Mouse (Mus musculus) heart, embryonic 11.5 days (tissue): ENCODE data around the gene Sbk3. TPM values are rescaled to one million over a fixed set of nuclear protein-coding genes. Genes with fewer than 3 reads are reported as not detected.
A peak's percentile ranks its signal among the peaks of the same experiment; 100 is the strongest.

Experiments used
- ATAC-seq: fragments of 200-750 bp; cut with Nextera tagmentation; replicated peaks from 2 replicates; pipeline ENCODE4 v1.8.0; 2017; ENCODE audit warnings: moderate library complexity; ENCODE audit not compliant: insufficient number of reproducible peaks, low FRiP score, low TSS enrichment
- H3K27ac ChIP-seq: fragments of 300-500 bp; sonication (generic); 2 replicates; pipeline ENCODE4 v1.5.1; 2014; ENCODE audit warnings: mild to moderate bottlenecking, low read depth, low read length
- H3K27me3 ChIP-seq: fragments of 300-500 bp; sonication (generic); 2 replicates; pipeline ENCODE4 v1.6.1; 2014; ENCODE audit warnings: mild to moderate bottlenecking, low read length, mixed read lengths; ENCODE audit not compliant: control insufficient read depth, insufficient read depth
- H3K36me3 ChIP-seq: fragments of 300-500 bp; sonication (generic); 2 replicates; pipeline ENCODE4 v1.6.1; 2014; ENCODE audit warnings: mild to moderate bottlenecking, low read length, moderate library complexity, mixed read lengths; ENCODE audit not compliant: control insufficient read depth, insufficient read depth
- H3K4me1 ChIP-seq: fragments of 300-500 bp; sonication (generic); 2 replicates; pipeline ENCODE4 v1.6.1; 2014; ENCODE audit warnings: low read length; ENCODE audit not compliant: control insufficient read depth, insufficient read depth
- H3K4me2 ChIP-seq: fragments of 300-500 bp; sonication (generic); 2 replicates; pipeline ENCODE4 v1.6.1; 2014; ENCODE audit warnings: mild to moderate bottlenecking, moderate library complexity
- H3K4me3 ChIP-seq: fragments of 300-500 bp; sonication (generic); 2 replicates; pipeline ENCODE4 v1.5.1; 2014; ENCODE audit warnings: low read depth, low read length
- H3K9ac ChIP-seq: fragments of 300-500 bp; sonication (generic); 2 replicates; pipeline ENCODE4 v1.6.1; 2014; ENCODE audit warnings: mild to moderate bottlenecking, low read depth, low read length, moderate library complexity
- H3K9me3 ChIP-seq: fragments of 300-500 bp; sonication (generic); replicated peaks from 2 replicates; pipeline ENCODE4 v1.6.1; 2016; ENCODE audit warnings: low read length; ENCODE audit not compliant: control insufficient read depth
- WGBS: fragments of 180-500 bp; shearing (Covaris S2); extraction: QIAGEN DNeasy Blood & Tissue Kit; methylation state at CpG from one replicate; pipeline ENCODE4 v1.1.7; 2014; ENCODE audit not compliant: insufficient replicate concordance; 5-methylcytosine and 5-hydroxymethylcytosine counted together
- polyA plus RNA-seq: library from polyadenylated mRNA; unstranded; fragments of >200 nt; fragmentation: Nextera tagmentation; extraction: Ambion mirVana; gene quantifications from 2 replicates; pipeline ENCODE4 v1.2.1, GENCODE M21; 2014

The Sbk3 gene
- polyA plus RNA-seq, 1 experiment from 2014 or later, result 0.49 TPM

DNA sequence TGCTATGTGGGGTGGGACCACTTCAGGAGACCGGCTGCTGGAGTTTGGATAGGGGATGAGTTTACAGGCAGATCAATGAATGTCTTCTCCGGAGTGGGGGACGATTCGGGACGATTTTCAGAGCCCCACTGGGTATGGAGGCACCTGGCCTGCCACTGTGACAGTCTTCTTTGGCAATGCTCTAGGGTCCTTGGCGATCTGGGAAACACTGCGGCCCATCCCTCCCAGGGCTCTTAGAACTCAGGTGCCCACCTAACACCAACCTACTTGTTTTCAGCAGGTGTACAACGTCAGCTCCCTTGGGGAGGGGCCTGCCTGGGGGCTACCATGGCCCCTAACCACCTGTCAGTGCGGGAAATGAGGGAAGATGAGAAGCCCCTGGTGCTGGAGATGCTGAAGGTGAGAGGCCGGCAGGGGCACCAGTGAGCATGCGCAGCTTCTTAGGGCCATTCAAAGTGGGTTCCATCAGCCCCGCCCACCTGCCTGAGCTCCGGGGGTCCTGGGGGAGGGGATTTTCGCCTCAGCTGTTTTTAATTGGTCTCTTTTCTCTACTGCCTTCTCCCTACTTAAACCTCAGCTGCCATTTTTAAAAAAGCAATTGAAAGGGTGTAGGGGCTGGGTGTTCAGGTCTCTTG, 47.9 kb downstream of the Sbk3 start:
- Histone ChIP-seq H3K4me1 (peaks cover 45% of the 10 kb centered on the region), H3K27ac (peak overlapping the region; percentile 57; the same call in 1 of the 2 replicates), H3K9ac (peak overlapping the region; percentile 47), H3K36me3 (peaks cover 26% of the 10 kb centered on the region), H3K9me3 (no peaks in the 10 kb centered on the region), H3K4me2 (peak overlapping the region; percentile 76), H3K27me3 (no peaks in the 10 kb centered on the region), H3K4me3 (peak overlapping the region; percentile 39)
- peak; percentile 0; the same call in 1 of the 2 replicates for ATAC-seq
- WGBS, result under 1% methylated on average over 14 of the region's 14 CpGs

- H3K4me2 ChIP-seq, result peak overlapping the region; percentile 76
- H3K27ac ChIP-seq, result peak overlapping the region; percentile 57; the same call in 1 of the 2 replicates
- no peaks in the 10 kb centered on the region for H3K27me3 ChIP-seq
- peaks cover 29% of the 10 kb centered on the region for H3K36me3 ChIP-seq
- 0% methylated on average over 14 of the region's 14 CpGs for WGBS
- peaks cover 45% of the 10 kb centered on the region for H3K4me1 ChIP-seq
- ATAC-seq, result peak; percentile 20; the same call in 1 of the 2 replicates
- no peaks in the 10 kb centered on the region for H3K9me3 ChIP-seq
- H3K9ac ChIP-seq, result peak overlapping the region; percentile 47; the same call in 1 of the 2 replicates
- peak overlapping the region; percentile 39 for H3K4me3 ChIP-seq
Measured at GRCm38 (mm10) chr7:4922508-4922907, 48.5 kb downstream of the Sbk3 start.

- Histone ChIP-seq H3K4me2 (peak within 1 kb of the TSS; percentile 76), H3K27ac (peak within 1 kb of the TSS; percentile 77), H3K27me3 (no peaks in the 10 kb centered on the region), H3K4me3 (peak within 1 kb of the TSS; percentile 39), H3K9ac (peak within 1 kb of the TSS; percentile 47), H3K9me3 (no peaks in the 10 kb centered on the region), H3K36me3 (peaks cover 29% of the 10 kb centered on the region), H3K4me1 (peaks cover 45% of the 10 kb centered on the region)
- 30% methylated on average over 8 of the region's 8 CpGs for WGBS
- no peak for ATAC-seq
Measured at GRCm38 (mm10) chr7:4921824-4922482, 49.0 kb downstream of the Sbk3 start, which contains the start of gene Nat14. TSS of gene Nat14 (plus strand) at chr7:4922028.

- Histone ChIP-seq H3K4me1 (peaks cover 47% of the 10 kb centered on the region), H3K36me3 (peaks cover 29% of the 10 kb centered on the region), H3K9me3 (no peaks in the 10 kb centered on the region), H3K27me3 (no peaks in the 10 kb centered on the region), H3K27ac (peak overlapping the region; percentile 77), H3K4me3 (no peak overlapping the region), H3K9ac (peak overlapping the region; percentile 44; the same call in 1 of the 2 replicates), H3K4me2 (peak overlapping the region; percentile 34)
- 32% methylated on average over 23 of the region's 23 CpGs for WGBS
- ATAC-seq, result no peak
Measured at GRCm38 (mm10) chr7:4920976-4921823, 49.8 kb downstream of the Sbk3 start.

GRCm38 (mm10) chr7:4920496-4920895, 50.5 kb downstream of the Sbk3 start:
- no peaks in the 10 kb centered on the region for H3K27me3 ChIP-seq
- peaks cover 29% of the 10 kb centered on the region for H3K36me3 ChIP-seq
- H3K4me1 ChIP-seq, result peaks cover 43% of the 10 kb centered on the region
- 86% methylated on average over 19 of the region's 19 CpGs for WGBS
- peak overlapping the region; percentile 77 for H3K27ac ChIP-seq
- H3K4me3 ChIP-seq, result no peak overlapping the region
- H3K9me3 ChIP-seq, result no peaks in the 10 kb centered on the region
- ATAC-seq, result no peak
- no peak overlapping the region for H3K4me2 ChIP-seq
- H3K9ac ChIP-seq, result no peak overlapping the region

- Histone ChIP-seq H3K9ac (no peak overlapping the region), H3K27me3 (no peaks in the 10 kb centered on the region), H3K4me3 (no peak overlapping the region), H3K36me3 (peaks cover 29% of the 10 kb centered on the region), H3K27ac (no peak overlapping the region), H3K9me3 (no peaks in the 10 kb centered on the region), H3K4me1 (peaks cover 39% of the 10 kb centered on the region), H3K4me2 (no peak overlapping the region)
- WGBS, result 87% methylated on average over 21 of the region's 21 CpGs
- ATAC-seq, result no peak
Measured at GRCm38 (mm10) chr7:4919971-4920370, 51.0 kb downstream of the Sbk3 start.

GRCm38 (mm10) chr7:4919096-4919495, 51.9 kb downstream of the Sbk3 start:
- H3K4me1 ChIP-seq, result peaks cover 36% of the 10 kb centered on the region

GRCm38 (mm10) chr7:4918681-4919080, 52.3 kb downstream of the Sbk3 start:
- Histone ChIP-seq H3K9ac (no peak overlapping the region), H3K4me1 (peaks cover 31% of the 10 kb centered on the region)

More at GRCm38 (mm10) chr7:4919096-4919495, 51.9 kb downstream of the Sbk3 start:
- ATAC-seq, result no peak
- no peak overlapping the region for H3K27ac ChIP-seq
- no peak overlapping the region for H3K4me3 ChIP-seq
- H3K4me2 ChIP-seq, result no peak overlapping the region
- H3K36me3 ChIP-seq, result peaks cover 29% of the 10 kb centered on the region
- WGBS, result 87% methylated on average over 19 of the region's 21 CpGs
- no peak overlapping the region for H3K9ac ChIP-seq
- no peaks in the 10 kb centered on the region for H3K27me3 ChIP-seq
- H3K9me3 ChIP-seq, result no peaks in the 10 kb centered on the region

More at GRCm38 (mm10) chr7:4918681-4919080, 52.3 kb downstream of the Sbk3 start:
- Histone ChIP-seq H3K4me2 (no peak overlapping the region), H3K36me3 (peaks cover 29% of the 10 kb centered on the region), H3K9me3 (no peaks in the 10 kb centered on the region), H3K27ac (no peak overlapping the region), H3K27me3 (no peaks in the 10 kb centered on the region), H3K4me3 (no peak overlapping the region)
- no peak for ATAC-seq
- WGBS, result 91% methylated on average over 15 of the region's 15 CpGs
